Mouse (Mus musculus) heart, embryonic 14.5 days (tissue): ENCODE measurements at regions not wholly inside any gene's neighbourhood (a gene's known extent, or its start where the extent isn't known, plus 50 kb on each side); places are given as distances from the start of the nearest gene placed in this dataset.

Experiments used
- ATAC-seq: fragments of 200-750 bp; cut with Nextera tagmentation; 2 replicates; pipeline ENCODE4 v1.8.0; 2017; ENCODE audit warnings: low read depth, moderate TSS enrichment; ENCODE audit not compliant: insufficient number of reproducible peaks, insufficient read depth, low FRiP score
- H3K27ac ChIP-seq, 2 experiments: fragments of 200-500 bp in 1 of 2; fragments of 300-500 bp in 1 of 2; sonication (generic) in 1 of 2; replicated peaks in 1 of 2; 2 replicates each; pipeline ENCODE4 v1.5.1; 2012 to 2014; ENCODE audit warnings: low read depth in 2 of 2, low read length in 2 of 2, control low read depth in 1 of 2, mild to moderate bottlenecking in 1 of 2, mixed read lengths in 1 of 2; ENCODE audit not compliant: control insufficient read depth in 1 of 2, insufficient read depth in 1 of 2
- H3K27me3 ChIP-seq: fragments of 300-500 bp; sonication (generic); 2 replicates; pipeline ENCODE4 v1.6.1; 2014; ENCODE audit warnings: mild to moderate bottlenecking, low read length, control low read depth; ENCODE audit not compliant: control insufficient read depth, insufficient read depth
- H3K36me3 ChIP-seq: fragments of 300-500 bp; sonication (generic); 2 replicates; pipeline ENCODE4 v1.6.1; 2014; ENCODE audit warnings: mild to moderate bottlenecking, control low read depth, low read length, mixed read lengths; ENCODE audit not compliant: control insufficient read depth, insufficient read depth
- H3K4me1 ChIP-seq, 2 experiments: fragments of 200-500 bp in 1 of 2; fragments of 300-500 bp in 1 of 2; sonication (generic) in 1 of 2; 2 replicates each; pipeline ENCODE4 v1.6.1; 2012 to 2014; ENCODE audit warnings: low read length in 2 of 2, control low read depth in 1 of 2, mixed read lengths in 1 of 2; ENCODE audit not compliant: control insufficient read depth in 2 of 2, insufficient read depth in 2 of 2
- H3K4me2 ChIP-seq: fragments of 300-500 bp; sonication (generic); 2 replicates; pipeline ENCODE4 v1.6.1; 2014; ENCODE audit warnings: mild to moderate bottlenecking, low read length
- H3K4me3 ChIP-seq, 2 experiments: fragments of 200-500 bp in 1 of 2; fragments of 300-500 bp in 1 of 2; sonication (generic) in 1 of 2; 2 replicates each; pipeline ENCODE4 v1.5.1; 2012 to 2014; ENCODE audit warnings: low read length in 2 of 2, mild to moderate bottlenecking in 2 of 2, control low read depth in 1 of 2, low read depth in 1 of 2, moderate library complexity in 1 of 2; ENCODE audit not compliant: control insufficient read depth in 1 of 2, insufficient read depth in 1 of 2
- H3K9ac ChIP-seq: fragments of 300-500 bp; sonication (generic); 2 replicates; pipeline ENCODE4 v1.6.1; 2014; ENCODE audit warnings: mild to moderate bottlenecking, low read length
- H3K9me3 ChIP-seq: fragments of 300-500 bp; sonication (generic); 2 replicates; pipeline ENCODE4 v1.6.1; 2016; ENCODE audit warnings: low read length, control low read depth; ENCODE audit not compliant: control insufficient read depth
- WGBS: fragments of 180-500 bp; shearing (Covaris S2); extraction: QIAGEN DNeasy Blood & Tissue Kit; methylation state at CpG from one replicate; pipeline ENCODE4 v1.1.7; 2014; 5-methylcytosine and 5-hydroxymethylcytosine counted together

- Histone ChIP-seq H3K9me3 (no peaks in the 10 kb centered on the region), H3K4me3 (no peak overlapping the region), H3K36me3 (no peaks in the 10 kb centered on the region), H3K9ac (no peak overlapping the region), H3K4me1 (peaks cover 9 to 12% of the 10 kb centered on the region in 2 experiments), H3K4me2 (no peak overlapping the region), H3K27ac (no peak overlapping the region), H3K27me3 (no peaks in the 10 kb centered on the region)
- no peak for ATAC-seq
- 26% methylated on average over 12 of the region's 12 CpGs for WGBS
Measured at GRCm38 (mm10) chr2:128304063-128304712, 178.3 kb downstream of the Bcl2l11 start.

- H3K36me3 ChIP-seq = no peaks in the 10 kb centered on the region
- H3K27me3 ChIP-seq = no peaks in the 10 kb centered on the region
- no peaks in the 10 kb centered on the region for H3K9me3 ChIP-seq
- ATAC-seq = no peak
- H3K4me1 ChIP-seq = peaks cover 18 to 30% of the 10 kb centered on the region in 2 experiments
- H3K4me2 ChIP-seq = no peak overlapping the region
- no peak overlapping the region for H3K4me3 ChIP-seq
- 25% methylated on average over 6 of the region's 6 CpGs for WGBS
- H3K27ac ChIP-seq = no peak overlapping the region
- H3K9ac ChIP-seq = no peak overlapping the region
Measured at GRCm38 (mm10) chr2:128306693-128307092, 180.9 kb downstream of the Bcl2l11 start.

GRCm38 (mm10) chr2:128309541-128310030 is 183.7 kb downstream of the Bcl2l11 start:
- H3K4me3 ChIP-seq = no peak overlapping the region
- H3K27ac ChIP-seq = peak overlapping the region; percentile 46 to 64
- H3K4me2 ChIP-seq = peak overlapping the region; percentile 31; the same call in 1 of the 2 replicates
- H3K36me3 ChIP-seq = no peaks in the 10 kb centered on the region
- ATAC-seq = no peak
- no peaks in the 10 kb centered on the region for H3K9me3 ChIP-seq
- H3K9ac ChIP-seq = peak overlapping the region; percentile 14; the same call in 1 of the 2 replicates
- H3K4me1 ChIP-seq = peaks cover 34 to 52% of the 10 kb centered on the region in 2 experiments
- 22% methylated on average over 10 of the region's 10 CpGs for WGBS
- no peaks in the 10 kb centered on the region for H3K27me3 ChIP-seq

GRCm38 (mm10) chr2:128310081-128310480 is 184.2 kb downstream of the Bcl2l11 start:
- 10% methylated on average over 5 of the region's 5 CpGs for WGBS
- H3K27ac ChIP-seq = peak overlapping the region; percentile 46 to 64
- peak overlapping the region; percentile 14; the same call in 1 of the 2 replicates for H3K9ac ChIP-seq
- peaks cover 34 to 52% of the 10 kb centered on the region in 2 experiments for H3K4me1 ChIP-seq
- H3K36me3 ChIP-seq = no peaks in the 10 kb centered on the region
- no peak for ATAC-seq
- no peaks in the 10 kb centered on the region for H3K27me3 ChIP-seq
- no peaks in the 10 kb centered on the region for H3K9me3 ChIP-seq
- H3K4me3 ChIP-seq = no peak overlapping the region
- H3K4me2 ChIP-seq = peak overlapping the region; percentile 31; the same call in 1 of the 2 replicates

- peak overlapping the region; percentile 22 for H3K9ac ChIP-seq
- H3K4me1 ChIP-seq = peaks cover 29 to 45% of the 10 kb centered on the region in 2 experiments
- no peaks in the 10 kb centered on the region for H3K36me3 ChIP-seq
- 5% methylated on average over 14 of the region's 14 CpGs for WGBS
- no peaks in the 10 kb centered on the region for H3K27me3 ChIP-seq
- H3K9me3 ChIP-seq = no peaks in the 10 kb centered on the region
- peak overlapping the region; percentile 19 to 28 for H3K4me3 ChIP-seq
- peak; percentile 69 for ATAC-seq
- H3K4me2 ChIP-seq = peak overlapping the region; percentile 62
- peak overlapping the region; percentile 88 to 89 for H3K27ac ChIP-seq
Measured at GRCm38 (mm10) chr2:128312084-128312594, 186.3 kb downstream of the Bcl2l11 start.

GRCm38 (mm10) chr2:128312659-128313581 is 187.1 kb downstream of the Bcl2l11 start:
- Histone ChIP-seq H3K4me3 (peak overlapping the region in 1 of 2 experiments; percentile 19; a peak in 1 of 4 replicates), H3K36me3 (no peaks in the 10 kb centered on the region), H3K9ac (peak overlapping the region; percentile 22), H3K4me1 (peaks cover 29 to 44% of the 10 kb centered on the region in 2 experiments), H3K9me3 (no peaks in the 10 kb centered on the region), H3K27ac (peak overlapping the region; percentile 63 to 88), H3K27me3 (no peaks in the 10 kb centered on the region), H3K4me2 (peak overlapping the region; percentile 62)
- 56% methylated on average over 12 of the region's 12 CpGs for WGBS
- peak; percentile 80; the same call in 1 of the 2 replicates for ATAC-seq

GRCm38 (mm10) chr2:128313582-128313918 is 187.7 kb downstream of the Bcl2l11 start:
- Histone ChIP-seq H3K9ac (peak overlapping the region; percentile 22; the same call in 1 of the 2 replicates), H3K9me3 (no peaks in the 10 kb centered on the region), H3K4me1 (peaks cover 33 to 49% of the 10 kb centered on the region in 2 experiments), H3K27ac (peak overlapping the region in 1 of 2 experiments; percentile 88; a peak in 2 of 4 replicates), H3K4me3 (no peak overlapping the region), H3K4me2 (no peak overlapping the region), H3K36me3 (no peaks in the 10 kb centered on the region), H3K27me3 (no peaks in the 10 kb centered on the region)
- ATAC-seq = no peak
- WGBS = 64% methylated on average over 2 of the region's 2 CpGs
